Mouse (Mus musculus): Measurements from ENCODE around the gene Dnmbp.

The Dnmbp gene

GRCm38 (mm10) chr19:43949111-43949810, 9.3 kb upstream of the Dnmbp start:
- in situ Hi-C loops (cut with MboI): no loop called here

- in situ Hi-C loops (cut with MboI): no loop called here
These were observed 4.6 kb upstream of the Dnmbp start for GRCm38 (mm10) chr19:43944566-43944965.

DNA sequence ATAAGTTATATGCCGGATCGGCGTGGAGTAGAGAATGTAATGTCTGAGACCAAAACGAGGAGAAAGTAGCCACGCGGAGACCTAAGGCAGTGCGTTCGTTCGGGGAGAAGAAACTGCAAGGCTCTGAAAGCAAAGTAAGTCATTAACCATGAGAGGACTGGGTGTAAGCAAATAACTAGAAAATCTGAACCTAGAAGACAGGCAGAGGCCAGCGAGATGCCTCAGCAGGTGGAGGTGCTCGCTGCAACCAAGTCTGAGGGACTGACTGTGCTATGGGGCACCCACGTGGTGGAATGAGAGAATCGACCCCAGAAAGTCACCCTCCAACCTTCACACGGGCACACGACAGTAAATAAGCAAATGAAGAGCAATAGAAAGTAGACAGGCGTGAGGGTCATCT, 3.1 kb upstream of the Dnmbp start:
- in situ Hi-C loops (cut with MboI): no loop called here

DNA sequence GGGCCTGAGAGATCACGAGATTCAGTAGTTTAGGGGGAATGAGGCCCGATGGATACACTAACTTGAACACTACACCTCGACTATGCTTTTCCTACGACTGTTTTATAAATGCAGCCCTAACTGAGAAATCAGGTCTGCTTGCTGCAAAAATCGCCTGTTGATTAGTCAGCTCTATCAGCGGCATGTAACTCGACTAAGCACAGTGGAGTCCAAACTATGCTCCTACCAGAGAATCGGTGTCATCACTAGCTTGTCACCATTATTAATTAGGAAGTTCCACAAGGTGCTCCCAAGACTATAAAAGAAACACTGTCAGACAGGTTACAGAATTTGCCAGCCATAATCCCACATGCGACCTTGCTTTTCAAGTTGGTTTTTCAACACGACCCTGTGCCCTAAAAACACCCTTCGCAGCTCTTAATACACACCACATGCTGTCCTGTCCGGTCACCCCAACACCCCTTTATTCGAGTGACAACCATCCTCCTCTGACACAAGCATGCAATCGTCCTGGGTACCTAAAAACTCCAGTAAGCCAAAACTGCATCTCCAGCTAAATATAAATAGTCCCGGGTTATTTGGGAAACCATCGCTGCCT, 721 bp downstream of the Dnmbp start:
- in situ Hi-C loops (cut with MboI): no loop called here

DNA sequence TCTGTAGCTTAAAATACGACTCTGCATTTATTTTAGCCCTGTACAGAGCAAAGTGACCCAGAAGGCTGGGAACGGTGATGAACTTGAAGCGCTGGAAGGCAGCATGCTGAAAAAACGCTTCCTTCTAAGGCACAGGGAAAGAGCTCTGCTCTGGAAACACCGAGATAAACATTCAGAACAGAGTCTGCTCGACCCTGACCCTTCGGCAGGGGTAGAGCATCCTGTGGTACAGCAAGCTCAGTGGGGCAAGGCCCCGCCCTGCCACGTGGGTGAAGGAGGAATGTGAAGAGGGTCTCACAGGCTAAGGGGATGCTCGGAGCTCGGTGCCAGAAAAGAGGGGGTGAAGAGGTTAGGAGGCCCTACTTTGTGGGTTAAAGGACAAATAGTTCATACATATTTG, 1.6 kb downstream of the Dnmbp start:
- in situ Hi-C loops (cut with MboI): no loop called here

- in situ Hi-C loops (cut with MboI): no loop called here
These were observed 9.1 kb downstream of the Dnmbp start for GRCm38 (mm10) chr19:43930926-43931325.

GRCm38 (mm10) chr19:43930366-43930765, 9.6 kb downstream of the Dnmbp start:
- in situ Hi-C loops (cut with MboI): no loop called here

GRCm38 (mm10) chr19:43929869-43930268, 10.1 kb downstream of the Dnmbp start:
- in situ Hi-C loops (cut with MboI): no loop called here

DNA sequence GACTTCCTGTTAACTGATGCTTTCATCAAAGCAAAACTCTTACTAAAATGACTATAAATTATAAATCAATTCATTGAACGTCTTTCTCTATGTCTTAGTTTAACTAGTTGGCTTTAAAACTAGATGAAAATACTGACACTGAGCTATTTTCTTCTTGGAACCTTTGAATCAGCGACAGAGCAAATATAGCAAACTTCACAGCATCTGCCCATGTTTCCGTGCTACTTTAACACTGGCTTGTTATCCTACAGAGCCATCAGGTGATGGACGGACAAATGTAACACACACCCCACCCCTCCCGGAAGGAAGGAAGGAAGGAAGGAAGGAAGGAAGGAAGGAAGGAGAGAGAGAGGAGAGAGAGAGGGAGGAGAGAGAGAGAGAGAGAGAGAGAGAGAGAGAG, 12.0 kb downstream of the Dnmbp start:
- in situ Hi-C loops (cut with MboI): no loop called here

- in situ Hi-C loops (cut with MboI): no loop called here
These were observed 12.9 kb downstream of the Dnmbp start for GRCm38 (mm10) chr19:43927057-43927456.

DNA sequence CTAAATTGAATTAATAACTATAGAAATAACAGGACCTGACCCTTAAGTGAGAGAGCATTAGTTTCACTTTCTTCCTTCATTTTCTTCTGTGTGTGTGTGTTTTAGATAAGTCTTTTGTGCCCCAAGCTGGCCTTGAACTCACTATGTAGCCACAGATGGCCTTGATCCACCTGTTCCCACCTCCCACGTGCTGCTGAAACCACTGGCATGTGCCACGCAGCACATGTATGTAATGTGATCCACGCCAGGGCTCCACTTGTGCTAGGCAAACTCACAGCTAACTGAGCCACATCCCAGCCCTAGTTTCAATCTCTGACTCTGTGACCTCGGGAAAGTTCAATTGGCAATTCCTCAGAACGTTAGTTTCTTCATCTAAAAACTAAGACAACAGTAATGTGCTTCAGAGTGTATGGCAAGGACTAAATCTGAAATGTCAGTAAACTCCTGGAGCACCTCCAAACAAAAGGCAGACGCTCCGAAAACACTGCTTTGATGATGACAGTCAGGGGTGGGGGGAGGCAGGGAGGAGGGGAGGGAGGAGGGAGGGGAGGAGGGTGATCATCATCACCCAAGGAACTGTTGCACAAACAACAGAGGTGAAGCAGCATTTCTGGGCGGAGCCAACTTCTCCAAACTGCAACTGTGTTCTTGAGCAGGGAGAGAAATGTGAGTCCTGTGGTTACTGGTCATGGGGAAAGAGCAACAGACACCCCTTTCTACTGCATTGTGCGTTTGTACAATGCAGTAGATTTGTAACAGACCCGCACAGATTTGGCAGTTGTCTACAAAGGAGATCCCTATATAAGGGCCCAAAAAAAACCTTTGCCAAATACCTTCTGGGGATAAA, 13.6 kb downstream of the Dnmbp start:
- in situ Hi-C loops (cut with MboI): no loop called here

GRCm38 (mm10) chr19:43924361-43924760, 15.6 kb downstream of the Dnmbp start:
- in situ Hi-C loops (cut with MboI): no loop called here

- in situ Hi-C loops (cut with MboI): no loop called here
These were observed 17.0 kb downstream of the Dnmbp start for GRCm38 (mm10) chr19:43922963-43923362.

- in situ Hi-C loops (cut with MboI): no loop called here
These were observed 18.6 kb downstream of the Dnmbp start for GRCm38 (mm10) chr19:43921410-43921809.

- in situ Hi-C loops (cut with MboI): no loop called here
These were observed 19.3 kb downstream of the Dnmbp start for GRCm38 (mm10) chr19:43920453-43921300.

- in situ Hi-C loops (cut with MboI): no loop called here
These were observed 20.1 kb downstream of the Dnmbp start for GRCm38 (mm10) chr19:43919841-43920240.

DNA sequence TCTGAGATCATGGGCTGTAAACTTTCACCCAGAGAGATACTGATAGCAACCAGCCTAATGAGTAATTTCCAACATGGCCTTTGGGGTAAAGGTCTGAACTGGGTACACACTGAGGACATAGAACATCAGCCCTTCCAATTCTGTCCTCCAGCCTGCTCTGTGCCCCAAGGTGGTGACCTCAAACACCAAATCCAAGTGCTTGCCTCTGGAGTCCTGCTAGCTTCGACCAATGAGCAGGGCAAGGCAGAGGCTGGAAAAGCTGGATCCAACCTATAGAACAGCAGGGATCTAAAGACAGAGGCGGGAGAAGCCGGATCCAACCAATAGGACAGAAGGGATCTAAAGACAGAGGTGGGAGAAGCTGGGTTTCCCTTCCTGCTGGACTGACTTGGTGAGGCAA, 21.2 kb downstream of the Dnmbp start:
- in situ Hi-C loops (cut with MboI): no loop called here

DNA sequence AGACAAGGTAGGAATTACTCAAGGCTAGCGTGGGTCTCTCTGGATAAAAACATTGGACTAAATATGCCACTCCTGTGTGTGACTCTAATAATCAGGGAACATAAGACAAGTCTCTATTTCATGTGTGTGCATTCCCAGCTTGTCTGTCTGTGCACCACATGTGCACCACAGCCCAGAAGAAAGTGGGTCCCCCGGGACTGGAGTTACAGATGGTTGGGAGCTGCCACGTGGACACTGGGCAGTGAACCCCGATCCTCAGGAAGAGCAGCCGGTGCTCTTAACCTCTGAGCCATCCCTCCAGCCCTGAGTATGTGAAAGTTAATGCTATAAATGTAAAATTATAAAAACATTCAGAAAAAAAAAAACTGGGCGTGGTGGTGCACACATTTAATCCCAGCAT, 22.2 kb downstream of the Dnmbp start:
- in situ Hi-C loops (cut with MboI): no loop called here

DNA sequence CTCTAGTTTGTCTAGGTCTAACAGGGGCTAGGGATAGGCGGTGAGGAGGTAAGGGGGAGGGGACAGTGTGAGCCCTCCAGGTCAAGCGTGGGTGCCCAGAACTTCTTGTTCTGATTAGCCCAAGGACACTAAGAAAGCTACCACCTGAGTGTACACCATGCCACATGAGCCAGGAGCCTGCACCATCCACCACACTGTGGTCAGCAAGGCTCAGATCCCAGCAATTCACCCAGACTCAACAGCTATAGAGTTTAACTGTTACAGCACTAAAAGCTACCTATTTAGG, 22.6 kb downstream of the Dnmbp start:
- in situ Hi-C loops (cut with MboI): no loop called here

DNA sequence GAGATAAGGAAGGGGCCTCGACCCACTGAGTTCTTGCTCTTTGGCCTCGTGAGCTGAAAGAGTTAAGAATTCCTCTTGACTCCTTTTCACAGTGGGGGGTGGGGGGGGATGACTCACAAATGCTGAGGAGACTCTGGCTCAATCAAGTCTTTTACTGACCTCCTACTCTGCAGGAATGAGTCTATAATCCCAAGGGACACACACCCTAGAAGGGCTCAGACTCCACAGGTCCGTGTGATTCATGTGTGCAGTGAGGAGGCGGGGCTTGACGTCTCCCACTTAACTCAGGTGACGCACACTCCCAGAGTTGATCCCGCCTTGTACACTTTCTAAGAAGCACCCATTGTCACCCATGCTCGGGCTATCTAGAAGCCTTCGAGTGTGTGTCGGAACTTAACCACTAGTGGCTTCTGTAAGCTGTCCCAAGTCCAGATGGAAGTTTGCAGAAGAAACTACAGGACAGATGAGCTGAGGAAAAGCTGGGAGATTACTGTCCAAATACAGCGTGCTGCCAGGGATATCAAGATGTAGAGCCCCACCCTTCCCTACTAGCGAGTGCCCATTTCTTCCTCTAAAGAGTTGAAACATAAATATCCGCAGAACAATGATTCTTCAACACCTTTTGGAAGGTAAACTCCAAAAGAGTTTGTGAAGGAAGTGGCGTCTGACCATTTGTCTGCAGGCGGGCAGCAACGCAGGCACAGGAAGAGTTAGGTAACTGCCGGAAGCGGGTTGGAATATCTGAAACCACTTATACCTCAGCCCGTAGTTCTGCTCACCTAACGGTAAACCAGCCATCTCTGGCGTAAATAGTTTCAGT, 23.2 kb downstream of the Dnmbp start:
- in situ Hi-C loops (cut with MboI): no loop called here

- in situ Hi-C loops (cut with MboI): no loop called here
These were observed 24.6 kb downstream of the Dnmbp start for GRCm38 (mm10) chr19:43915431-43915830.
